Mouse (Mus musculus): ENCODE measurements at regions not wholly inside any gene's neighbourhood (a gene's known extent, or its start where the extent isn't known, plus 50 kb on each side); places are given as distances from the start of the nearest gene placed in this dataset.

GRCm38 (mm10) chr15:68811041-68811440 lies 2310.3 kb upstream of the Lrrc6 start:
- ATAC-seq: no peak

GRCm38 (mm10) chr15:68810593-68810992 lies 2309.9 kb upstream of the Lrrc6 start:
- ATAC-seq: no peak

GRCm38 (mm10) chr15:68808175-68808574 lies 2307.5 kb upstream of the Lrrc6 start:
- ATAC-seq: no peak

GRCm38 (mm10) chr15:68804254-68804653 lies 2303.5 kb upstream of the Lrrc6 start:
- ATAC-seq: no peak

GRCm38 (mm10) chr15:68801763-68802162 lies 2301.1 kb upstream of the Lrrc6 start:
- no peak for ATAC-seq

GRCm38 (mm10) chr15:68797406-68797805 lies 2296.7 kb upstream of the Lrrc6 start:
- ATAC-seq: no peak

GRCm38 (mm10) chr15:68795239-68795960 lies 2294.7 kb upstream of the Lrrc6 start:
- no peak for ATAC-seq

GRCm38 (mm10) chr15:68759948-68760347 lies 2259.2 kb upstream of the Lrrc6 start:
- no peak for ATAC-seq

GRCm38 (mm10) chr15:68755255-68755654 lies 2254.5 kb upstream of the Lrrc6 start:
- no peak for ATAC-seq

GRCm38 (mm10) chr15:68754834-68755233 lies 2254.1 kb upstream of the Lrrc6 start:
- ATAC-seq: no peak

GRCm38 (mm10) chr15:68739344-68739743 lies 2238.6 kb upstream of the Lrrc6 start:
- ATAC-seq: no peak

GRCm38 (mm10) chr15:68721250-68721649 lies 2220.5 kb upstream of the Lrrc6 start:
- ATAC-seq: no peak

- ATAC-seq: no peak
Observed at GRCm38 (mm10) chr15:68719486-68719885, 2218.8 kb upstream of the Lrrc6 start.

- ATAC-seq: no peak
Observed at GRCm38 (mm10) chr15:68714337-68714736, 2213.6 kb upstream of the Lrrc6 start.

- no peak for ATAC-seq
Observed at GRCm38 (mm10) chr15:68707306-68707705, 2206.6 kb upstream of the Lrrc6 start.

- ATAC-seq: no peak
Observed at GRCm38 (mm10) chr15:68695041-68695650, 2194.4 kb upstream of the Lrrc6 start.

GRCm38 (mm10) chr15:68667462-68667861 lies 2166.8 kb upstream of the Lrrc6 start:
- no peak for ATAC-seq

- no peak for ATAC-seq
Observed at GRCm38 (mm10) chr15:68665331-68665730, 2164.6 kb upstream of the Lrrc6 start.

GRCm38 (mm10) chr15:68656722-68657121 lies 2156.0 kb upstream of the Lrrc6 start:
- ATAC-seq: no peak

- ATAC-seq: no peak
Observed at GRCm38 (mm10) chr15:68655046-68655445, 2154.3 kb upstream of the Lrrc6 start.

- no peak for ATAC-seq
Observed at GRCm38 (mm10) chr15:68650609-68651008, 2149.9 kb upstream of the Lrrc6 start.

- ATAC-seq: no peak
Observed at GRCm38 (mm10) chr15:68650033-68650432, 2149.3 kb upstream of the Lrrc6 start.

GRCm38 (mm10) chr15:68646865-68647264 lies 2146.2 kb upstream of the Lrrc6 start:
- no peak for ATAC-seq

- no peak for ATAC-seq
Observed at GRCm38 (mm10) chr15:68644862-68645261, 2144.2 kb upstream of the Lrrc6 start.

GRCm38 (mm10) chr15:68635633-68636032 lies 2134.9 kb upstream of the Lrrc6 start:
- no peak for ATAC-seq

Measured in inflammation-experienced regulatory T-cells, adult 6 months (primary cell).